Mouse (Mus musculus) hindlimb bud, embryonic 11.5 days (tissue): ENCODE results near the gene Mov10.
"Not testable (repeated sequence)": the region's sequence is repeated elsewhere in the genome, so short reads cannot be mapped to it uniquely, and the experiment has no call there.

Source experiments
- DNase-seq: peaks from one replicate; pipeline ENCODE4 v3.0.0-alpha.2; 2012; ENCODE audit warnings: low read depth, low spot score; ENCODE audit errors: extremely low spot score

The Mov10 gene

GRCm38 (mm10) chr3:104782061-104782681, 36.2 kb downstream of the Mov10 start:
- DNase-seq, result no peak

- DNase-seq, result no peak
Measured at GRCm38 (mm10) chr3:104781471-104781903, 36.9 kb downstream of the Mov10 start, which contains the start of gene Fam19a3. Gene Fam19a3 (minus strand): TSS chr3:104781840.

GRCm38 (mm10) chr3:104780561-104781420, 37.6 kb downstream of the Mov10 start, which contains the start of gene Ppm1j:
Gene Ppm1j (plus strand): TSS chr3:104781056.
- no peak for DNase-seq

- peak; percentile 81 for DNase-seq
Measured at GRCm38 (mm10) chr3:104779949-104780348, 38.4 kb downstream of the Mov10 start.

- no peak for DNase-seq
Measured at GRCm38 (mm10) chr3:104777342-104777741, 41.0 kb downstream of the Mov10 start.

GRCm38 (mm10) chr3:104773301-104773700, 45.1 kb downstream of the Mov10 start:
- DNase-seq, result no peak

GRCm38 (mm10) chr3:104771460-104771859, 46.9 kb downstream of the Mov10 start:
- no peak for DNase-seq

GRCm38 (mm10) chr3:104770918-104771317, 47.4 kb downstream of the Mov10 start:
- no peak for DNase-seq

GRCm38 (mm10) chr3:104770035-104770434, 48.3 kb downstream of the Mov10 start:
- no peak for DNase-seq

GRCm38 (mm10) chr3:104769135-104769534, 49.2 kb downstream of the Mov10 start:
- no peak for DNase-seq

- DNase-seq, result no peak
Measured at GRCm38 (mm10) chr3:104767716-104768115, 50.6 kb downstream of the Mov10 start.

- DNase-seq, result no peak
Measured at GRCm38 (mm10) chr3:104767141-104767540, 51.2 kb downstream of the Mov10 start.

GRCm38 (mm10) chr3:104765021-104765420, 53.3 kb downstream of the Mov10 start:
- DNase-seq, result no peak

- not testable (repeated sequence) for DNase-seq
Measured at GRCm38 (mm10) chr3:104762103-104762863, 56.1 kb downstream of the Mov10 start.

- DNase-seq, result no peak
Measured at GRCm38 (mm10) chr3:104758869-104759268, 59.5 kb downstream of the Mov10 start.

GRCm38 (mm10) chr3:104758406-104758805, 60.0 kb downstream of the Mov10 start:
- DNase-seq, result peak; percentile 75

GRCm38 (mm10) chr3:104752845-104753244, 65.5 kb downstream of the Mov10 start:
- not testable (repeated sequence) for DNase-seq
